Mouse (Mus musculus): ENCODE data around the gene Pea15a. TPM values are rescaled to one million over a fixed set of nuclear protein-coding genes. Genes with fewer than 3 reads are reported as not detected.

Pea15a gene
- polyA plus RNA-seq, 1 experiment from 2014 or later: 405 TPM

GRCm38 (mm10) chr1:172186401-172187289, 20.0 kb downstream of the Pea15a start:
- Histone ChIP-seq H3K36me3 (replicated peaks) (peaks cover 75% of the 10 kb centered on the region), H3K4me2 (no peak overlapping the region), H3K4me3 (replicated peaks) (no peak overlapping the region), H3K27me3 (no peaks in the 10 kb centered on the region), H3K9me3 (no peaks in the 10 kb centered on the region), H3K4me1 (no peaks in the 10 kb centered on the region), H3K27ac (no peak overlapping the region), H3K9ac (no peak overlapping the region)
- WGBS: 97% methylated on average over 10 of the region's 10 CpGs
- ATAC-seq (ENCODE audit: low FRiP score): peak; percentile 61; the same call in 1 of the 2 replicates

- ATAC-seq (ENCODE audit: low FRiP score): no peak
- Histone ChIP-seq H3K27ac (no peak overlapping the region), H3K4me2 (no peak overlapping the region), H3K9me3 (no peaks in the 10 kb centered on the region), H3K36me3 (replicated peaks) (peaks cover 68% of the 10 kb centered on the region), H3K9ac (no peak overlapping the region), H3K4me1 (no peaks in the 10 kb centered on the region), H3K27me3 (no peaks in the 10 kb centered on the region), H3K4me3 (replicated peaks) (no peak overlapping the region)
Observed at GRCm38 (mm10) chr1:172183915-172184314, 22.7 kb downstream of the Pea15a start.

GRCm38 (mm10) chr1:172183056-172183455, 23.5 kb downstream of the Pea15a start:
- H3K36me3 ChIP-seq (replicated peaks): peaks cover 66% of the 10 kb centered on the region
- no peak overlapping the region for H3K4me2 ChIP-seq
- no peaks in the 10 kb centered on the region for H3K9me3 ChIP-seq
- 95% methylated on average over 6 of the region's 6 CpGs for WGBS
- H3K9ac ChIP-seq: no peak overlapping the region
- no peak overlapping the region for H3K4me3 ChIP-seq (replicated peaks)
- ATAC-seq (ENCODE audit: low FRiP score): no peak
- no peaks in the 10 kb centered on the region for H3K4me1 ChIP-seq
- no peaks in the 10 kb centered on the region for H3K27me3 ChIP-seq
- no peak overlapping the region for H3K27ac ChIP-seq

GRCm38 (mm10) chr1:172181777-172182176, 24.8 kb downstream of the Pea15a start:
- no peak overlapping the region for H3K4me3 ChIP-seq (replicated peaks)
- no peak for ATAC-seq (ENCODE audit: low FRiP score)
- H3K27ac ChIP-seq: no peak overlapping the region
- no peaks in the 10 kb centered on the region for H3K4me1 ChIP-seq
- H3K27me3 ChIP-seq: no peaks in the 10 kb centered on the region
- no peaks in the 10 kb centered on the region for H3K9me3 ChIP-seq
- WGBS: 95% methylated on average over 3 of the region's 3 CpGs
- peaks cover 61% of the 10 kb centered on the region for H3K36me3 ChIP-seq (replicated peaks)
- no peak overlapping the region for H3K9ac ChIP-seq
- no peak overlapping the region for H3K4me2 ChIP-seq

GRCm38 (mm10) chr1:172180881-172181280, 25.7 kb downstream of the Pea15a start:
- Histone ChIP-seq H3K4me1 (no peaks in the 10 kb centered on the region), H3K27me3 (no peaks in the 10 kb centered on the region), H3K9ac (no peak overlapping the region), H3K4me3 (replicated peaks) (no peak overlapping the region), H3K36me3 (replicated peaks) (peaks cover 55% of the 10 kb centered on the region), H3K27ac (no peak overlapping the region), H3K9me3 (no peaks in the 10 kb centered on the region), H3K4me2 (no peak overlapping the region)
- 85% methylated on average over 4 of the region's 4 CpGs for WGBS
- ATAC-seq (ENCODE audit: low FRiP score): no peak

- Histone ChIP-seq H3K4me2 (no peak overlapping the region), H3K4me1 (no peaks in the 10 kb centered on the region), H3K9me3 (no peaks in the 10 kb centered on the region), H3K4me3 (replicated peaks) (no peak overlapping the region), H3K9ac (no peak overlapping the region), H3K27ac (no peak overlapping the region), H3K27me3 (no peaks in the 10 kb centered on the region), H3K36me3 (replicated peaks) (peaks cover 65% of the 10 kb centered on the region)
- no peak for ATAC-seq (ENCODE audit: low FRiP score)
- WGBS: 82% methylated on average over 7 of the region's 7 CpGs
Observed at GRCm38 (mm10) chr1:172179102-172179501, 27.5 kb downstream of the Pea15a start.

GRCm38 (mm10) chr1:172177791-172178190, 28.8 kb downstream of the Pea15a start:
- no peaks in the 10 kb centered on the region for H3K9me3 ChIP-seq
- no peak overlapping the region for H3K27ac ChIP-seq
- H3K4me2 ChIP-seq: no peak overlapping the region
- WGBS: 90% methylated on average over 7 of the region's 7 CpGs
- H3K4me3 ChIP-seq (replicated peaks): no peak overlapping the region
- no peaks in the 10 kb centered on the region for H3K27me3 ChIP-seq
- H3K4me1 ChIP-seq: no peaks in the 10 kb centered on the region
- ATAC-seq (ENCODE audit: low FRiP score): no peak
- H3K9ac ChIP-seq: no peak overlapping the region
- H3K36me3 ChIP-seq (replicated peaks): peaks cover 74% of the 10 kb centered on the region

- Histone ChIP-seq H3K27ac (no peak overlapping the region), H3K9me3 (no peaks in the 10 kb centered on the region), H3K9ac (no peak overlapping the region), H3K4me1 (no peaks in the 10 kb centered on the region), H3K36me3 (replicated peaks) (peaks cover 82% of the 10 kb centered on the region), H3K4me3 (replicated peaks) (no peak overlapping the region), H3K27me3 (no peaks in the 10 kb centered on the region), H3K4me2 (no peak overlapping the region)
- ATAC-seq (ENCODE audit: low FRiP score): no peak
- 80% methylated on average over 5 of the region's 5 CpGs for WGBS
Observed at GRCm38 (mm10) chr1:172173181-172173580, 33.4 kb downstream of the Pea15a start.

GRCm38 (mm10) chr1:172172381-172172780, 34.2 kb downstream of the Pea15a start:
- Histone ChIP-seq H3K36me3 (replicated peaks) (peaks cover 82% of the 10 kb centered on the region), H3K4me1 (no peaks in the 10 kb centered on the region)
- WGBS: 94% methylated on average over 21 of the region's 21 CpGs

GRCm38 (mm10) chr1:172169809-172170208, 36.8 kb downstream of the Pea15a start:
- WGBS: 99% methylated on average over 5 of the region's 5 CpGs
- Histone ChIP-seq H3K4me3 (replicated peaks) (no peak overlapping the region), H3K9ac (no peak overlapping the region), H3K27ac (no peak overlapping the region), H3K4me1 (peaks cover under 1% of the 10 kb centered on the region; the same call in 1 of the 2 replicates), H3K36me3 (replicated peaks) (peaks cover 88% of the 10 kb centered on the region), H3K27me3 (no peaks in the 10 kb centered on the region), H3K9me3 (no peaks in the 10 kb centered on the region), H3K4me2 (no peak overlapping the region)
- no peak for ATAC-seq (ENCODE audit: low FRiP score)

More at GRCm38 (mm10) chr1:172172381-172172780, 34.2 kb downstream of the Pea15a start:
- Histone ChIP-seq H3K27me3 (no peaks in the 10 kb centered on the region), H3K4me3 (replicated peaks) (no peak overlapping the region), H3K9me3 (no peaks in the 10 kb centered on the region), H3K4me2 (no peak overlapping the region), H3K27ac (no peak overlapping the region), H3K9ac (no peak overlapping the region)
- ATAC-seq (ENCODE audit: low FRiP score): no peak

GRCm38 (mm10) chr1:172167911-172168310, 38.7 kb downstream of the Pea15a start:
- Histone ChIP-seq H3K9ac (no peak overlapping the region), H3K27me3 (no peaks in the 10 kb centered on the region), H3K4me3 (replicated peaks) (no peak overlapping the region), H3K4me2 (no peak overlapping the region), H3K36me3 (replicated peaks) (peaks cover 69% of the 10 kb centered on the region), H3K4me1 (peaks cover 9% of the 10 kb centered on the region), H3K27ac (no peak overlapping the region), H3K9me3 (no peaks in the 10 kb centered on the region)
- WGBS: 75% methylated on average over 5 of the region's 5 CpGs
- ATAC-seq (ENCODE audit: low FRiP score): no peak

GRCm38 (mm10) chr1:172162959-172163358, 43.6 kb downstream of the Pea15a start:
- Histone ChIP-seq H3K4me2 (no peak overlapping the region), H3K4me3 (replicated peaks) (no peak overlapping the region), H3K27ac (no peak overlapping the region), H3K36me3 (replicated peaks) (peaks cover 30% of the 10 kb centered on the region), H3K9ac (no peak overlapping the region), H3K4me1 (peaks cover 9% of the 10 kb centered on the region), H3K27me3 (no peaks in the 10 kb centered on the region), H3K9me3 (no peaks in the 10 kb centered on the region)
- 86% methylated on average over 6 of the region's 6 CpGs for WGBS
- no peak for ATAC-seq (ENCODE audit: low FRiP score)

- H3K27ac ChIP-seq: no peak overlapping the region
- no peak overlapping the region for H3K4me2 ChIP-seq
- H3K4me3 ChIP-seq (replicated peaks): no peak overlapping the region
- peaks cover 9% of the 10 kb centered on the region for H3K4me1 ChIP-seq
- no peaks in the 10 kb centered on the region for H3K27me3 ChIP-seq
- 97% methylated on average over 1 of the region's 1 CpGs for WGBS
- no peak overlapping the region for H3K9ac ChIP-seq
- peaks cover 21% of the 10 kb centered on the region for H3K36me3 ChIP-seq (replicated peaks)
- H3K9me3 ChIP-seq: no peaks in the 10 kb centered on the region
- 0 out of 2 replicates have a peak, but pooled peaks have one; percentile 44 for ATAC-seq (ENCODE audit: low FRiP score)
Observed at GRCm38 (mm10) chr1:172162009-172162408, 44.6 kb downstream of the Pea15a start.
